Mouse (Mus musculus) embryonic facial prominence, embryonic 12.5 days (tissue): ENCODE data around the gene Immp2l. TPM values are rescaled to one million over a fixed set of nuclear protein-coding genes. Genes with fewer than 3 reads are reported as not detected.
"Not testable (repeated sequence)": the region's sequence is repeated elsewhere in the genome, so short reads cannot be mapped to it uniquely, and the experiment has no call there.

Experiments used
- ATAC-seq: fragments of 200-750 bp; cut with Nextera tagmentation; 2 replicates; pipeline ENCODE4 v1.8.0; 2017; ENCODE audit not compliant: insufficient number of reproducible peaks, insufficient read depth, low FRiP score, low TSS enrichment
- H3K27ac ChIP-seq: fragments of 300-500 bp; sonication (generic); 2 replicates; pipeline ENCODE4 v1.5.1; 2016; ENCODE audit warnings: mild to moderate bottlenecking
- H3K27me3 ChIP-seq: fragments of 300-500 bp; sonication (generic); 2 replicates; pipeline ENCODE4 v1.6.1; 2016; ENCODE audit warnings: mild to moderate bottlenecking, moderate library complexity
- H3K36me3 ChIP-seq: fragments of 300-500 bp; sonication (generic); 2 replicates; pipeline ENCODE4 v1.6.1; 2016; ENCODE audit warnings: mild to moderate bottlenecking
- H3K4me1 ChIP-seq: fragments of 300-500 bp; sonication (generic); 2 replicates; pipeline ENCODE4 v1.6.1; 2016
- H3K4me2 ChIP-seq: fragments of 300-500 bp; sonication (generic); replicated peaks from 2 replicates; pipeline ENCODE4 v1.6.1; 2016; ENCODE audit warnings: mild to moderate bottlenecking, moderate library complexity
- H3K4me3 ChIP-seq: fragments of 300-500 bp; sonication (generic); 2 replicates; pipeline ENCODE4 v1.5.1; 2016; ENCODE audit warnings: mild to moderate bottlenecking
- H3K9ac ChIP-seq: fragments of 300-500 bp; sonication (generic); 2 replicates; pipeline ENCODE4 v1.6.1; 2016; ENCODE audit warnings: mild to moderate bottlenecking, moderate library complexity
- H3K9me3 ChIP-seq: fragments of 300-500 bp; sonication (generic); 2 replicates; pipeline ENCODE4 v1.6.1; 2016; ENCODE audit warnings: mild to moderate bottlenecking, moderate library complexity
- WGBS: fragments of 180-500 bp; shearing (Covaris S2); methylation state at CpG from one replicate; pipeline ENCODE4 v1.1.7; 2016; 5-methylcytosine and 5-hydroxymethylcytosine counted together
- polyA plus RNA-seq: library from polyadenylated mRNA; unstranded; fragments of >200 nt; fragmentation: Nextera tagmentation; extraction: Ambion mirVana; gene quantifications from 2 replicates; pipeline ENCODE4 v1.2.1, GENCODE M21; 2016

Gene Immp2l
- polyA plus RNA-seq, 1 experiment from 2014 or later, result 12.4 TPM

DNA sequence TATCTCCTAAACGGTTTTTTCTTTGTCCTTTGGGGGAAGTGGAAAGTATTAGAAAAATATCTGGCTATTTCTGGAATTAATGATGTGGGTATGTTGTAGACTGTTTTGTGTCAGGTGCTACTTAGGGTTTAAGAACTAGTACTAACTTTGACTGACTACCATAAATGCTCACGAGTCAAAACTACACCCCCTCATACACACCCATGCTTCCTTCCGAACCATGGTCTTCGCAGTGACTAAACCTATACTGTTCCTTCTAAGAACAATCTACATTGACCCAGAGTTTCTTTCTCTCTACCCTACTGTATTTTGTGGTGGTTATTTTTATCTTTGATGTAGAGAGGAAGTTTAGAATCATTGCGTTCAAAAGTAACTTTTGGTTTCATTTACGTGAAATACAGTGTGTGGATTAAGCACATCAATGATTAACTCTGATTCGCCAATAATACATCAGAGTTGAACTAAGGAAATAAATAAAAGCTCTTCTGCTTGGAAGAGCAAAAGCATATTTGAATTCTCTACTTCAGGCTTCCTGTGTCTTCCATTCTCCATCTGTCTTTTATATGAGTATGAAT, 828.1 kb downstream of the Immp2l start:
- Histone ChIP-seq H3K4me2 (no peak overlapping the region), H3K9me3 (no peaks in the 10 kb centered on the region), H3K36me3 (no peaks in the 10 kb centered on the region), H3K4me1 (no peaks in the 10 kb centered on the region), H3K27me3 (no peaks in the 10 kb centered on the region), H3K27ac (no peak overlapping the region), H3K4me3 (no peak overlapping the region), H3K9ac (no peak overlapping the region)
- ATAC-seq, result no peak
- WGBS, result 90% methylated on average over 7 of the region's 7 CpGs

DNA sequence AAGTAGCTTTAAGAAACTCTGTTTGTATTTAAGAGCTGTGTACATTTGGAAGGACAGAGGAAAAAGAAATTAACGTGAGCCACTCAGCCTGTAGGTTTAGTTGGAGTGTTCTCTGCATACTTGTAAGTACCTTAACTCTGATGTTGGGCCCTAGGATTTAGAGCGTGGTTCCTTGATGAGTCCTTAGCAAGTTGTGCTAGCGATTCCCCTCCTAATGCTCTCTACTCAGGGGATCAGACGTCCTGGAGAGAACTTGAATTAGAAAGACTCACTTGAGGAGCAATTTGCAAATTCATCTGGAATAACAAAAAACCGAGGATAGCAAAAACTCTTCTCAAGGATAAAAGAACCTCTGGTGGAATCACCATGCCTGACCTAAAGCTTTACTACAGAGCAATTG, 835.8 kb downstream of the Immp2l start:
- 40% methylated on average over 5 of the region's 5 CpGs for WGBS
- not testable (repeated sequence) for ATAC-seq, H3K4me1 ChIP-seq, H3K9ac ChIP-seq, H3K4me3 ChIP-seq, H3K9me3 ChIP-seq, H3K36me3 ChIP-seq, H3K4me2 ChIP-seq, H3K27ac ChIP-seq, H3K27me3 ChIP-seq

DNA sequence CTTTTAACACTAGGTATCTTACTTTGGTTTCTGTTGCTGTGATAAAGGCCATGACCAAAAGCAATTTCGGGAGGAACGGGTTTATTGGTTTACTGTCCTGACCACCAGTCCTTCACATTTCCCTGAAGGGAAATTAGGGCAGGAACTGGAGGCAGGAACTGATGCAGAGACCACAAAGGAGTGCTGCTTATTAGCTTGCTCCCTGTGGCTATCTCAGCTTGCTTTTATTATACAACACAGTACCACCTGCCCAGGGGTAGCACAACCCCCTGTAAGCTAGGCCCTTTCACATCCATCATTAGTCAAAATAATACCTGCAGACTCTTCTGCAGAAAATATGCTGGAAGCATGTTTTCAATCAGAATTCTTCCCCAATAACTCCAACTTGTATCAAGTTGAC, 844.4 kb downstream of the Immp2l start:
- Histone ChIP-seq H3K27ac (no peak overlapping the region), H3K36me3 (no peaks in the 10 kb centered on the region), H3K4me2 (no peak overlapping the region), H3K9me3 (peaks cover 4% of the 10 kb centered on the region; the same call in 1 of the 2 replicates), H3K9ac (no peak overlapping the region), H3K27me3 (no peaks in the 10 kb centered on the region), H3K4me3 (no peak overlapping the region), H3K4me1 (no peaks in the 10 kb centered on the region)
- ATAC-seq, result no peak
- 90% methylated on average over 2 of the region's 2 CpGs for WGBS

DNA sequence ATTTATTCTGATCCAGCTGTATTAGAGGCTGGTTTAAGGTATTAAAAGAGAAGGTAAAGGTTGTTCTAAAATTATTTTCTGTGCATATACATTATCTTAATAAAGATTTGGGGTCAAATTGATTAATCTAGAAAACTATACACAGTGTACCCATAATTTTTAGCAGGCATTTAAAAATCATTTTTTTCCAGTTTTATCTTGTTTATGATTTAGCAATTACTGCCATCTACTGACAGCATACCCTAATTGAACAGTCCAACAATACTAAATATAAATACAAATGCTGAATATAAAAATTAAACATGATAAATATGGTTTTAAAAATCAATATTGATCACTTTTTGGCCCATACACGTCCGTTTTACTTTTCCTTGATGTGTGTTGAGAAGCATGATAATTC, 850.1 kb downstream of the Immp2l start:
- H3K4me3 ChIP-seq, result no peak overlapping the region
- 71% methylated on average over 2 of the region's 2 CpGs for WGBS
- no peaks in the 10 kb centered on the region for H3K36me3 ChIP-seq
- no peak for ATAC-seq
- no peak overlapping the region for H3K9ac ChIP-seq
- no peaks in the 10 kb centered on the region for H3K4me1 ChIP-seq
- H3K4me2 ChIP-seq, result no peak overlapping the region
- no peak overlapping the region for H3K27ac ChIP-seq
- H3K27me3 ChIP-seq, result no peaks in the 10 kb centered on the region
- no peaks in the 10 kb centered on the region for H3K9me3 ChIP-seq

DNA sequence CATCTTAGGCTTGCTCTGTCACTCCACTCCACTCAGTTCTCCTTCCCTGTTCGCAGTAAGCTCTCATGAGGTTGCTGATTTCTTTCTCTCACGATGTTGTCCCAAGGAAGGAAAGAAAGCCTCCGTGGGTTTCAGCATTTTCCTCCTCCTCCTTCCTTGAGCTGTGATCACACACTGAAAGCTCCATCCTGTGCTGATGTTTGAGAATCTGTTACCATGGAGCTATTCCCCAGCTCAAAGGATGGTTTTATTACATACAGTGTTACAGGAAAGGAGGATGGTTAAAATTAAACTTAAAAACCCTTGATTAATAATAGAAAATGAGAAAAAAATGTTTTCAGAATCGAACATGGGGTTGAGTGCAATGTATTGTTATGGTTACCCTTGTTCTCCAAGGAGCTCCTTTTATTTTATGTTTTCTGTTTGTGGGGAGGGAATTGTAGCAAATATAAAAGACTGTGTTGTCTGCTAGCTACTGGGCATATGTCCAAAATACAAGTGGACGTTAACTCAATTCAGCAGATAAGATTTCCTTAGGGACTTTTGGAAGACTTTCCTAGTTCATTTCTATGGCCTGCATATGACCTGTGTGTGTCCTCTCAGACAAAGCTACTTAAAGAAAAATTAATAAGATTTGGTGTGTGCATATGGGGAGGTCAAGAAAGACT, 853.5 kb downstream of the Immp2l start:
- H3K27me3 ChIP-seq, result no peaks in the 10 kb centered on the region
- H3K27ac ChIP-seq, result no peak overlapping the region
- H3K36me3 ChIP-seq, result no peaks in the 10 kb centered on the region
- WGBS, result 66% methylated on average over 5 of the region's 5 CpGs
- no peaks in the 10 kb centered on the region for H3K4me1 ChIP-seq
- no peaks in the 10 kb centered on the region for H3K9me3 ChIP-seq
- ATAC-seq, result no peak
- H3K4me3 ChIP-seq, result no peak overlapping the region
- no peak overlapping the region for H3K4me2 ChIP-seq
- no peak overlapping the region for H3K9ac ChIP-seq

DNA sequence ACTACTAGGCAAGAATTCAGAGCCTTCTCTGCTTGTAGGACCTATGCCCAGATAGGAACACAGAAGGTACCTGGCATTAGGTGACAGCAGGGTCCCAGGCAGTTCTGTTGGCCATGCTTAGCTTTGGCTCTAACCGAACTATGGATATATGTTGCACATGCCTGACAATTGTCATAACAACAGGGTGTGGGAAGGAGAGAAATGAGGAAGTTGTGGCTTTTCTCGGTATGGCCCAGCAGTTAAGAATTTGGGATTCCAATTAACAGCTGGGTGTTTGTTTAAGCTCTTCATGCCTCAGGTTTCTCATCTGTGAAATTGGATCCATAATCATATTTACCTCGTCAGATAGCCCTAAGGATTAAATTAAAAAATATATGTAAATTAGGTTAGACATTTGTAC, 854.6 kb downstream of the Immp2l start:
- ATAC-seq, result no peak

DNA sequence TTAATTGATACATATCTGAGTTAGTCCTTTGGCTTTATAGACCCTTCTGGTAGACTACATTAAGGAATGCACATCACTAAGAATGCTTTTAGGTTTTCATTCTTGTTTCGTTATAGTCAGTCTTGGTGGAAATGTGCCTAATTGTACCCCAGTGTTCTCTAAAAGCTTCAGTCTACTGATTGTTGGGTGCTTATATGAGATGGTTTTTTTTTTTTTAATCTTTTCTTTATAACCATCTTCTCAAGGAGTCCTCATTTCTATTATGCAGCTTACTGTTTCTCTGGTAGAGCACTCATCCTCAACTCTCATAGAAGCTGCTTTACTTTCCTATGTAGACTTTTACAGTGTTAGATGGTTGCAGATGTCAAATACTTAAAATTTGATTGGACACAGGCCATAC, 855.1 kb downstream of the Immp2l start:
- Histone ChIP-seq H3K27ac (no peak overlapping the region), H3K27me3 (no peaks in the 10 kb centered on the region), H3K9me3 (no peaks in the 10 kb centered on the region), H3K4me3 (no peak overlapping the region), H3K9ac (no peak overlapping the region), H3K36me3 (no peaks in the 10 kb centered on the region), H3K4me1 (no peaks in the 10 kb centered on the region), H3K4me2 (no peak overlapping the region)
- WGBS, result 90% methylated on average over 1 of the region's 1 CpGs
- no peak for ATAC-seq

More for the DNA sequence above, 854.6 kb downstream of the Immp2l start:
- Histone ChIP-seq H3K27me3 (no peaks in the 10 kb centered on the region), H3K36me3 (no peaks in the 10 kb centered on the region), H3K9me3 (no peaks in the 10 kb centered on the region), H3K4me2 (no peak overlapping the region), H3K9ac (no peak overlapping the region), H3K4me1 (no peaks in the 10 kb centered on the region), H3K27ac (no peak overlapping the region), H3K4me3 (no peak overlapping the region)
- 67% methylated on average over 3 of the region's 3 CpGs for WGBS

DNA sequence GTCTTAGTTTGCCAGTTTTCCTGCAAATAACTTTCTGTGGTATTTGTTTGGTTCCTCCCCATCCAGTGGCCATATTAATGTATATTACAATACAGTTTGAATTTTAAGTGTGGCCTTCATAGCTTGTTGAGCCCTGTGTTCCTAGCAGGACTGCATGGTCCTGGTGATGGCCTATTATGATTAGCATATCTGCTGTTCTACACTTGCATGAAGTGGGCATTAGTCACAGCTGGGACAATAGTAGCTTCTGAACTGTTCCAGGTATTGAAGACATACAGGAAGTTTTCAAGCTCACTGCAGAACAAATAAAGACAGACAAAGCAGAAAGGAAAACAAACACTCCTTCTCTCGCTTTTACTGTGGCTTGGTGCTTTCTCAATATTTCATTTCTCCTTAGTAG, 855.5 kb downstream of the Immp2l start:
- Histone ChIP-seq H3K4me3 (no peak overlapping the region), H3K27me3 (no peaks in the 10 kb centered on the region), H3K4me2 (no peak overlapping the region), H3K36me3 (no peaks in the 10 kb centered on the region), H3K9me3 (no peaks in the 10 kb centered on the region), H3K27ac (no peak overlapping the region), H3K4me1 (no peaks in the 10 kb centered on the region), H3K9ac (no peak overlapping the region)
- ATAC-seq, result no peak
- 80% methylated on average over 1 of the region's 1 CpGs for WGBS

DNA sequence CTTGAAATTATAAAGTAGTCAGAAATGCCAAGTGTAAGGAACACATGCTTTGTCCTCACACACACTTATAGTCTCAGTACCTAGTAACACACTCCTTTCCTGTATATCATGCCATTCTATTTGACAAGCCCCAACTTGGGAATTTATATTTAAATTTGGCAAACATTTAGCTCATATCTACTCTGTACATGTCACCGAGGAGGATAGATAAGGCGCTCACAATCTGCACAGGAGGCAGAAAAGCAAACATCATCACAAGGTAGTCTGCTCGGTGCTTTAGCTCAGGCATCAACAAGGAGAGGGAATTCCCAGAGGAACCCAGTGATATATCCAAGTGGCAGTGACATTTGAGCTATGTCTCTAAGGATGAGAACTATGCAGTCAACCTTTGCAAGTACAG, 856.9 kb downstream of the Immp2l start:
- WGBS, result 85% methylated on average over 3 of the region's 3 CpGs
- ATAC-seq, result no peak
- Histone ChIP-seq H3K27ac (no peak overlapping the region), H3K9me3 (no peaks in the 10 kb centered on the region), H3K36me3 (no peaks in the 10 kb centered on the region), H3K4me3 (no peak overlapping the region), H3K27me3 (no peaks in the 10 kb centered on the region), H3K4me1 (no peaks in the 10 kb centered on the region), H3K9ac (no peak overlapping the region), H3K4me2 (no peak overlapping the region)

DNA sequence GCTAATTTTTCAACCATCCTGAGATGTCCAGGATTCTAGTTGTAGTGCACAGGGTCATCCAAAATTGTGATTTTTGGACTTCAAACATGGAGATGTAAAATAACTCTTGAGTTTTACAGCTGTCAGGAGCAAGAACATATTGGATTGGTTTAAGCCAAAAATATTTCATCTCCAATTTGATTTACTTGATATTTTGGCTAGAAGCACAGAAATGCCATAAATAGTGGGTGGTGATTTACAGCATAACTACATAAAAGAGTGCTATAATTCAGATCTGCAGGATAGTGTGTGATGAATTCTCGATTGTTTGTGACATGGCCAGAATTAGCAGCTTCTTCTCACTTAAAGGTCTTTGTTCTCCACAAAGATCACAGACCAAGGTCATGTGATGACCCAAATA, 884.1 kb downstream of the Immp2l start:
- ATAC-seq, result no peak
- Histone ChIP-seq H3K9ac (no peak overlapping the region), H3K36me3 (no peaks in the 10 kb centered on the region), H3K27me3 (no peaks in the 10 kb centered on the region), H3K4me3 (no peak overlapping the region), H3K4me2 (no peak overlapping the region), H3K4me1 (no peaks in the 10 kb centered on the region), H3K9me3 (no peaks in the 10 kb centered on the region), H3K27ac (no peak overlapping the region)
- 65% methylated on average over 1 of the region's 1 CpGs for WGBS

DNA sequence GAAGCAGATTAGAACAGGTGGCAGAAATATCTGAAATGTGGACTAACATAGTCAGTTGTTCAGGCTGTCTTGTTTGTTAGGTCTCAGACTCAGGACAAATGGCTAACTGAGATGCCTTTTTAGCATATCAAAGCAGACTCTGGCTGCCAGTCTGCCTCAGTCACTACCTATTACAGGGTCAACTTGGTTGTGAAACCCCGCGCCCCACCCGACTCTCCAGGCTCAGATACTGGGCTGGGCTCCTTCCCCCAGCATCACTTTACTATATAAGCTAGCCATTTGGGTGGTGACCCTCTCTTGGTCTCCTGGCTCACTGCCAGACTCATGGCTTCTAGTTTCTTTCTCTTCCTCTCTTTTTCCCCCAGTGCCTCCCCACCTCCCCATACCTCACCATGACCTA, 887.7 kb downstream of the Immp2l start:
- H3K4me1 ChIP-seq, result no peaks in the 10 kb centered on the region
- H3K27ac ChIP-seq, result no peak overlapping the region
- no peaks in the 10 kb centered on the region for H3K9me3 ChIP-seq
- no peaks in the 10 kb centered on the region for H3K27me3 ChIP-seq
- H3K4me2 ChIP-seq, result no peak overlapping the region
- 86% methylated on average over 3 of the region's 3 CpGs for WGBS
- H3K4me3 ChIP-seq, result no peak overlapping the region
- no peak overlapping the region for H3K9ac ChIP-seq
- H3K36me3 ChIP-seq, result no peaks in the 10 kb centered on the region
- ATAC-seq, result no peak

DNA sequence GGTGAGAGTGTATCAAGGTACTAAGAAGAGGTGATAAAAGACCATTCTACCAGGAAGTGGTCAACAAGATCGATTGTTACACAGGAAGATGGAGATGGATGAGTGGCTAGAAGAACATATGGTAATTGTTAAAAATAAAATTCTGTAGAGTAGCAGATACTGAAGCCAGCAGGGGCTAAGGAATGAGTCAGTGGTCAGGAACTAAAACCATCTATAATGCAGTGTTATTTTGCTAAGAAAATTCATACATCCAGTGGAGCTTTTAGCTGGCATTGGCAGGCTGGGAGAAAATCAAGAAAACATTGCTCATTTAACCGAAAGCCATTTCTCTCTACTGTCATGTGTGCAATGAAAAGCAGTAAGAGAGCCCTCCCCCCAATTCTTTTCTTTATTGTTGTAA, 913.9 kb downstream of the Immp2l start:
- WGBS, result 75% methylated on average over 2 of the region's 2 CpGs
- H3K9ac ChIP-seq, result no peak overlapping the region
- no peak overlapping the region for H3K27ac ChIP-seq
- H3K27me3 ChIP-seq, result no peaks in the 10 kb centered on the region
- no peaks in the 10 kb centered on the region for H3K36me3 ChIP-seq
- H3K4me2 ChIP-seq, result no peak overlapping the region
- ATAC-seq, result no peak
- no peaks in the 10 kb centered on the region for H3K4me1 ChIP-seq
- H3K9me3 ChIP-seq, result no peaks in the 10 kb centered on the region
- no peak overlapping the region for H3K4me3 ChIP-seq
